Mouse (Mus musculus) skeletal muscle tissue, adult 2 months (tissue): ENCODE results near the gene Cd320.
"Not testable (repeated sequence)": the region's sequence is repeated elsewhere in the genome, so short reads cannot be mapped to it uniquely, and the experiment has no call there.

Source experiments
- DNase-seq: peaks from one replicate; pipeline ENCODE4 v3.0.0-alpha.2; 2012; ENCODE audit warnings: low read depth, low spot score

Cd320 gene

GRCm38 (mm10) chr17:33897114-33897794 lies 54.4 kb downstream of the Cd320 start:
- DNase-seq: no peak

GRCm38 (mm10) chr17:33898193-33898592 lies 55.3 kb downstream of the Cd320 start:
- DNase-seq: not testable (repeated sequence)
